Mouse (Mus musculus) heart, adult 2 months (tissue): ENCODE results near the gene Ager. TPM values are rescaled to one million over a fixed set of nuclear protein-coding genes. Genes with fewer than 3 reads are reported as not detected.

Experiments
- DNase-seq, 2 experiments: peaks; one replicate each; pipeline ENCODE4 v3.0.0; 2021
- H3K27ac ChIP-seq: fragments of 200-600 bp; 2 replicates; pipeline ENCODE4 v1.8.1; 2022
- H3K27me3 ChIP-seq: fragments of 200-500 bp; 2 replicates; pipeline ENCODE4 v1.6.1; 2012; ENCODE audit warnings: mild to moderate bottlenecking, low read length, inconsistent platforms, mixed read lengths; ENCODE audit not compliant: control insufficient read depth, insufficient read depth
- H3K36me3 ChIP-seq: fragments of 200-500 bp; 2 replicates; pipeline ENCODE4 v1.6.1; 2012; ENCODE audit warnings: low read length, inconsistent platforms; ENCODE audit not compliant: control insufficient read depth, insufficient read depth
- H3K4me1 ChIP-seq: fragments of 200-500 bp; 2 replicates; pipeline ENCODE4 v1.6.1; 2011; ENCODE audit warnings: low read length; ENCODE audit not compliant: control insufficient read depth, insufficient read depth
- H3K4me3 ChIP-seq: fragments of 200-600 bp; 2 replicates; pipeline ENCODE4 v1.8.1; 2022
- H3K79me2 ChIP-seq: fragments of 200-500 bp; replicated peaks from 2 replicates; pipeline ENCODE4 v1.6.1; 2012; ENCODE audit warnings: mild to moderate bottlenecking, inconsistent platforms, low read length, moderate library complexity, mixed read lengths; ENCODE audit not compliant: control insufficient read depth, insufficient read depth
- H3K9ac ChIP-seq: fragments of 200-500 bp; 2 replicates; pipeline ENCODE4 v1.6.1; 2012; ENCODE audit warnings: low read depth, mild to moderate bottlenecking, control low read depth, inconsistent platforms, low read length, mixed read lengths
- CTCF ChIP-seq: fragments of 200-600 bp; IDR thresholded peaks from 2 replicates; pipeline ENCODE4 v1.8.1; 2022; ENCODE audit warnings: antibody characterized with exemption, mild to moderate bottlenecking, moderate library complexity
- EP300 ChIP-seq: fragments of 200-500 bp; IDR thresholded peaks from 2 replicates; pipeline ENCODE4 v1.6.1; 2011; ENCODE audit warnings: low read depth, low read length, control low read depth; ENCODE audit not compliant: insufficient read depth
- POLR2A ChIP-seq: fragments of 200-500 bp; IDR thresholded peaks from 2 replicates; pipeline ENCODE4 v1.6.1; 2011; ENCODE audit warnings: mild to moderate bottlenecking, low read depth, low read length, control low read depth; ENCODE audit not compliant: insufficient read depth
- WGBS: fragments of 180-500 bp; shearing (Covaris S2); methylation state at CpG from one replicate; pipeline ENCODE4 v1.1.7; 2018; 5-methylcytosine and 5-hydroxymethylcytosine counted together
- intact Hi-C: fragments of 180-260 bp; cut with DNase I; formaldehyde crosslinking; loops from one replicate; pipeline ENCODE4 v1.15.1; 2025
- polyA plus RNA-seq: library from polyadenylated mRNA; depleted of rRNA; stranded (reverse); fragments of >200 nt; gene quantifications from 2 replicates; pipeline ENCODE4 v1.2.3, GENCODE M21; 2012
- total RNA-seq, 2 experiments: library from RNA; stranded (reverse); gene quantifications; 2 replicates each; pipeline ENCODE4 v1.2.3; 2021

The Ager gene
- total and polyA plus RNA-seq, 3 experiments, result 0.14 to 2.2 (median 0.18) TPM

DNA sequence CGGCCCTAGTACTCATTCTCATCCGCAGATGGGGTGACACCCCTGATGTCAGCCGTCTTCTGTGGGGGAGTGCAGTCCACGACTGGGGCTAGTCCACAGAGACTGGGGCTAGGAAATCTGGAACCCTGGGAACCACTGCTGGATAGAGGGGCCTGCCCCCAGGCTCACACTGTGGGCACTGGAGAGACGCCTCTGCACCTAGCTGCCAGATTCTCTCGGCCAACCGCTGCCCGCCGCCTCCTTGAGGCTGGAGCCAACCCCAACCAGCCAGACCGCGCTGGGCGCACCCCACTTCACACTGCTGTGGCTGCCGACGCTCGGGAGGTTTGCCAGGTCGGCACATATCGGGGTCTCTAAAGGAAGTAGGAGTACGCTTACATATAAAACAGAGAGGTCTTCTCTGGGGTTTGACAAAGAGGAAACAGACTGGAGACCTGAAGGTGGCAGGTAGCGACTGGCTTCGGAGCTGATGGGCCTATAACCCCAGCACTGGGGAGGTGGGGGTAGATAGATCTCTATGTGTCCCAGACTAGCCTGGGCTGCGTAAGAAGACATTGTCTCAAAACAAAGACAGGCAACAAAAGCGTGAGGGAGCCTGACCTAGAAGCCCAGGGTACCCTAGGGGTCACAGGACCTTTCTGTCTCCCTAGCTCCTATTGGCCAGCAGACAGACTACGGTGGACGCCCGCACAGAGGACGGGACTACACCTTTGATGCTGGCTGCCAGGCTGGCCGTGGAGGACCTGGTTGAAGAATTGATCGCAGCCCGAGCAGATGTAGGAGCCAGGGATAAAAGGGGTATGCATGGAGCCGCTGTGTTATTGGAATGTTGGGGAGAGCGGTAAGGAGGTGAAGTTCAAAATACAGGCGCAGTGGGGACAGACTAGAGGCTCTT is 11.5 kb upstream of the Ager start:
- Histone ChIP-seq H3K4me1 (peaks cover 14% of the 10 kb centered on the region), H3K79me2 (no peaks in the 10 kb centered on the region), H3K4me3 (peak overlapping the region; percentile 74), H3K27ac (peak overlapping the region; percentile 89), H3K9ac (0 out of 2 replicates have a peak overlapping the region, but pooled peaks have one; percentile 83), H3K27me3 (no peaks in the 10 kb centered on the region), H3K36me3 (no peaks in the 10 kb centered on the region)
- WGBS, result 43% methylated on average over 32 of the region's 32 CpGs
- TF ChIP-seq CTCF (no peak), EP300 (no peak), POLR2A (no peak)
- intact Hi-C loops, result no loop called here
- no peak for DNase-seq

DNA sequence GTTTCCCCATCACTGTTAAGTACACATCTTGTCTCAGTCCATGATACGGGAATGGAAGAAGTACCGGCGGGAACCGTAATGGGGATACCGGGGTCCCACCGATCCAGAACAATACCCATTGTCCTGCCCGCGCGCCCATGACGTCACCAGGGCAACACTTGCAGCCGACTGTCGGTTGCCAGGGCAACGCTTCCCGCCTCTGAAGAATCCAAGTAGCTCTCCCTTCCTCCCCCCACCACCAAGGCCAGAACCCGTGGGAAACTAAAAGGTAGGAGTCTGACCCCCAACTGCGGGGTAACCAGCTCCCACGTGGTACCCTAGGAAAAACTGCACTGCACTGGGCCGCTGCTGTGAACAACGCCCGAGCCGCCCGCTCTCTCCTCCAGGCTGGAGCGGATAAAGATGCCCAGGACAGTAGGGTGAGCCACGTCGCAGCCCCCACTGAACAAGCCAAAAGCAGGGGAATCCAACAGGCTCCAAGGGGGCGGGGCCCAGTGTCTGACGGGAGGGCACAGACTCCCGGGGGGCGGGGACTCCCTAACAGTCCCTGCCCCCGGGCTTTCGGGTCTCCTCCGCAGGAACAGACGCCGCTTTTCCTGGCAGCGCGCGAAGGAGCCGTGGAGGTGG is 10.8 kb upstream of the Ager start:
- under 1% methylated on average over 38 of the region's 38 CpGs for WGBS
- peak; percentile 21; the same call in 1 of the 2 replicates for TF ChIP-seq POLR2A
- TF ChIP-seq EP300, result no peak; the same call in 1 of the 2 replicates
- Histone ChIP-seq H3K36me3 (no peaks in the 10 kb centered on the region), H3K79me2 (no peaks in the 10 kb centered on the region), H3K9ac (peak overlapping the region; percentile 83), H3K27me3 (no peaks in the 10 kb centered on the region), H3K4me1 (peaks cover 16% of the 10 kb centered on the region), H3K27ac (peak overlapping the region; percentile 89), H3K4me3 (peak overlapping the region; percentile 74)
- intact Hi-C loops, result no loop called here
- DNase-seq, result peak; percentile 81 to 86

DNA sequence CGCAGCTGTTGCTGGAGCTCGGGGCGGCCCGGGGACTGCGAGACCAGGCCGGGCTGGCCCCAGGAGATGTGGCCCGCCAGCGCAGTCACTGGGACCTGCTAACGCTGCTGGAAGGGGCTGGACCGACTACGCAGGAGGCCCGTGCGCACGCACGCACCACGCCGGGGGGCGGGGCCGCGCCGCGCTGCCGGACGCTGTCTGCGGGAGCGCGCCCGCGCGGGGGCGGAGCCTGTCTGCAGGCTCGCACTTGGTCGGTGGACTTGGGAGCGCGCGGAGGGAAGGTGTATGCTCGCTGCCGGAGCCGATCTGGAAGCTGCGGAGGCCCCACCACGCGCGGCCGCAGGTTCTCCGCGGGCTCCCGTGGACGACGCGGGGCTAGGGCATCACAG is 10.2 kb upstream of the Ager start:
- Histone ChIP-seq H3K4me1 (peaks cover 16% of the 10 kb centered on the region), H3K36me3 (no peaks in the 10 kb centered on the region), H3K27me3 (no peaks in the 10 kb centered on the region), H3K9ac (peak overlapping the region; percentile 94), H3K79me2 (no peaks in the 10 kb centered on the region), H3K27ac (peak overlapping the region; percentile 89), H3K4me3 (peak overlapping the region; percentile 74)
- DNase-seq, result peak; percentile 99
- WGBS, result under 1% methylated on average over 50 of the region's 50 CpGs
- peak; percentile 93 for TF ChIP-seq POLR2A
- TF ChIP-seq CTCF, result no peak
- TF ChIP-seq EP300, result 0 out of 2 replicates have a peak, but pooled peaks have one; percentile 38
- intact Hi-C loops, result no loop called here

DNA sequence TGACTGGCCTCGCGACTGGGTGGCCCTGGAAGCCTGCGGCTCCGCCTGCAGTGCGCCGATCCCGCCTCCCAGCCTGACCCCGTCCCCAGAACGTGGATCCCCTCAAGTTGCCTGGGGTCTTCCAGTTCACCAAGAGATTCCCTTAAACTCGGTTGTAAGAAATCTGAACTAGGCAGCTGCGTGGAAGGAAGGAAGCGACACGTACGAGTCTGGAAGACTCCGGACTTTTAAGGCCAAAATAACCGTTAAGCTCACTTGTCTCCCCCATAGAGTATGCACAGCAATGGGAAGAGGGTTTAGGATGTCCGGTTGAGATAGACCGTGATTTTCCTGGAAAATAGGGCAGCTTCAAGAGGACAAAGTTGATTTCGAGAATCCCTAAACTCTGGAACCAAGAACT is 9.8 kb upstream of the Ager start:
- 1% methylated on average over 19 of the region's 19 CpGs for WGBS
- peak in 1 of 2 experiments; percentile 32 for DNase-seq
- Histone ChIP-seq H3K4me1 (peaks cover 16% of the 10 kb centered on the region), H3K79me2 (no peaks in the 10 kb centered on the region), H3K9ac (peak overlapping the region; percentile 94), H3K27me3 (no peaks in the 10 kb centered on the region), H3K36me3 (no peaks in the 10 kb centered on the region), H3K27ac (peak overlapping the region; percentile 89), H3K4me3 (peak overlapping the region; percentile 74)
- TF ChIP-seq EP300 (no peak), POLR2A (no peak; the same call in 1 of the 2 replicates), CTCF (no peak)
- intact Hi-C loops, result no loop called here

DNA sequence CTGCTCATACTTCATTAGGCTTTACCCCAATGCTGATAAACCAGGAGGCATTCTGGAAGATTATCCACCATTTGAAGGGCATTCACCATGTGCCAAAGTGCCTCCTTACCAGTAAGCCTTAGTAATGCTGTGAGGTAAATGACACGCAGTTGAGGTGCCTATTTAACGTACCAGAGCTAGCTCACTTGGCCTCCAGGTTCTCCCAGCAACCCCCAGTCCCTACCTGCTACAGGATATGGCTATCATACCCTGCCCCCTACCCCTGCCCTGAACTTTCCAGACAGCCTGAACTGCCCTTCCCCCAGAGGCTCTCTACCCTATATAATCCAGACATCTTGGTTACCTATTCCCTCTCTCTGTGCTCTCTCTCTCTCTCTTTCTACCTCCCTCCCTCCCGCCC is 8.9 kb upstream of the Ager start:
- Histone ChIP-seq H3K27me3 (no peaks in the 10 kb centered on the region), H3K4me1 (peaks cover 20% of the 10 kb centered on the region), H3K79me2 (no peaks in the 10 kb centered on the region), H3K27ac (no peak overlapping the region), H3K36me3 (no peaks in the 10 kb centered on the region), H3K9ac (no peak overlapping the region), H3K4me3 (no peak overlapping the region)
- TF ChIP-seq POLR2A (peak; percentile 55), EP300 (no peak)
- no peak for DNase-seq
- 61% methylated on average over 3 of the region's 3 CpGs for WGBS
- intact Hi-C loops, result no loop called here
